Mouse (Mus musculus) T-cell, adult 66 days (primary cell): ENCODE measurements around the gene Dbx1. TPM values are rescaled to one million over a fixed set of nuclear protein-coding genes. Genes with fewer than 3 reads are reported as not detected.

ENCODE experiments used
- total RNA-seq, 2 experiments: library from RNA; stranded (reverse); gene quantifications; 3 replicates in 1 of 2; 4 replicates in 1 of 2; pipeline ENCODE4 v1.2.4; 2023

The Dbx1 gene
- total RNA-seq = not detected

DNA sequence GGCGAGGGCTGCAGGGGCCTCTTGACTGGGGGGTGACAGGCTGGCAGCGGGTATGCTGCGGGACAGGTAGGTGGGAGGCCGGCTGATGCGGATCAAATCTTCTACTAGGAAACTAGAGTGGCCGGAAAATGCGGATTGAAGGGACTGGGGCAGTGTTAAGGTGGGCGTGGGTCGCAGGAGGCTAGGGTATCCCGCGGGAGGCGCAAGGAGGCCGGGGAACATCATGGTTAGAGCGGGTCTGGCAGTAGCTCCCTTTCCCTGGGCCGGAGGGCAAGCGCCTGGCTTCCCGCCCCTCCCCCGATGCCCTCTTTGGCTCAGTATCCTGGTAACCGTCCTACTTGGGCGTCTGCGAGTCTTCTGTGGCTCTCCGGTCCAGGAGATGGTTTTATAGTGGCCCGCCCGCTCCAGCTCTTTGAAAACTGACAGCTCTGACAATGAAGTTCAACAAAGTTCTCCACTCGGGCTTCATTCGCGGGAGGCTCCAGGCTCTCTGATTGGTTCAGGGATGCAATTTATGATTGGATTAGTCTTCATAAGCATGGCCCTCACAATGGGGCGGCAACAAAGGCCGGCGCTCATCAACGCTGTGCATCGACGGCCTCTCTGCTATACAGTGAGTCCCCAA, at the start of gene Dbx1:
Gene Dbx1, minus strand, starts transcription at position 359 of the 625 bp plus-strand sequence.

Other genes with a start within 250 kb of the Dbx1 start
- gene Htatip2, start 122.3 kb upstream of the Dbx1 start, total RNA-seq = 10 to 100 TPM; 16.4 to 17.9 TPM
- gene Prmt3, start 141.5 kb upstream of the Dbx1 start, total RNA-seq = 10 to 100 TPM; 75.5 to 76.5 TPM